ENCODE assay signal across 19 mouse cellular contexts in genomic region chr15:7197652-7198445, GRCm38 (mm10).
DNase-seq lines count a peak whose midpoint lies in the region; ATAC-seq lines count a peak whose summit lies in the region.
"Had no signal": no experiment of that assay in that cellular context is flagged by ENCODE, and none has a peak within 500 bp of the region (broad histone marks: within the 10 kb centered on the region; RNA-seq: fewer than 3 reads in every experiment).

No protein-coding gene starts in this region.

- DNase-seq in embryonic facial prominence, embryonic 14.5 days (ENCODE audit: low spot score): peak; percentile 25
- no peak for DNase-seq in embryonic facial prominence, embryonic 10.5 days (ENCODE audit: low spot score)
- no peak for DNase-seq in neural tube, embryonic 11.5 days (ENCODE audit: low spot score)
- no peak for DNase-seq in neural tube, embryonic 10.5 days (ENCODE audit: extremely low spot score, low spot score)
- DNase-seq in left cerebral cortex, postnatal 14 days (ENCODE audit: low spot score in 2 of 2): no peak
- no peak for DNase-seq in adrenal gland, adult (ENCODE audit: inconsistent age in 2 of 2, low spot score in 1 of 2)
- DNase-seq: adrenal gland, postnatal 14 days; cerebellum, adult 11 months; gastrocnemius, postnatal 36 days; kidney, adult 11 months; liver, embryonic 13.5 days; thymus, postnatal 14 days had no signal

- H3K9ac ChIP-seq in embryonic facial prominence, embryonic 14.5 days (ENCODE audit: low read depth, low read length): no peak overlapping the region
- no peak overlapping the region for H3K9ac ChIP-seq in neural tube, embryonic 11.5 days (ENCODE audit: low read length)
- no peak overlapping the region for H3K9ac ChIP-seq in limb, embryonic 13.5 days
- no peak overlapping the region for H3K9ac ChIP-seq in forebrain, embryonic 15.5 days (replicated peaks)
- H3K9ac ChIP-seq: embryonic facial prominence, embryonic 15.5 days; forebrain, embryonic 12.5 days; liver, embryonic 13.5 days; lung, embryonic 15.5 days; midbrain, embryonic 13.5 days had no signal

- H3K4me1 ChIP-seq in embryonic facial prominence, embryonic 14.5 days (ENCODE audit: control insufficient read depth, insufficient read depth, low read length): peaks cover 52% of the 10 kb centered on the region
- peaks cover 85% of the 10 kb centered on the region for H3K4me1 ChIP-seq in embryonic facial prominence, embryonic 10.5 days
- peaks cover 26% of the 10 kb centered on the region for H3K4me1 ChIP-seq in neural tube, embryonic 11.5 days (ENCODE audit: control insufficient read depth, insufficient read depth, low read length)
- H3K4me1 ChIP-seq in limb, embryonic 13.5 days: peaks cover 50% of the 10 kb centered on the region
- peaks cover 49% of the 10 kb centered on the region for H3K4me1 ChIP-seq in forebrain, embryonic 15.5 days

- intact Hi-C loops in left cerebral cortex, postnatal 14 days (cut with DNase I): no loop called here

- no peak overlapping the region for H3K4me2 ChIP-seq in embryonic facial prominence, embryonic 14.5 days (ENCODE audit: low read depth, low read length)
- no peak overlapping the region for H3K4me2 ChIP-seq in neural tube, embryonic 11.5 days (ENCODE audit: low read depth)
- no peak overlapping the region for H3K4me2 ChIP-seq in limb, embryonic 13.5 days (replicated peaks)
- H3K4me2 ChIP-seq in forebrain, embryonic 15.5 days (replicated peaks): no peak overlapping the region
- H3K4me2 ChIP-seq: embryonic facial prominence, embryonic 15.5 days; forebrain, embryonic 12.5 days; liver, embryonic 13.5 days; lung, embryonic 15.5 days; midbrain, embryonic 13.5 days had no signal

- H3K36me3 ChIP-seq in embryonic facial prominence, embryonic 14.5 days (ENCODE audit: control insufficient read depth, insufficient read depth, low read length): no peaks in the 10 kb centered on the region
- H3K36me3 ChIP-seq in embryonic facial prominence, embryonic 10.5 days (replicated peaks): no peaks in the 10 kb centered on the region
- no peaks in the 10 kb centered on the region for H3K36me3 ChIP-seq in neural tube, embryonic 11.5 days (ENCODE audit: control insufficient read depth, insufficient read depth, low read length)
- no peaks in the 10 kb centered on the region for H3K36me3 ChIP-seq in limb, embryonic 13.5 days
- H3K36me3 ChIP-seq in forebrain, embryonic 15.5 days: no peaks in the 10 kb centered on the region
- H3K36me3 ChIP-seq: embryonic facial prominence, embryonic 15.5 days; forebrain, embryonic 12.5 days; liver, embryonic 13.5 days; midbrain, embryonic 13.5 days had no signal

- 41% methylated on average over 3 of the region's 3 CpGs for WGBS in embryonic facial prominence, embryonic 14.5 days
- WGBS in embryonic facial prominence, embryonic 10.5 days: 44% methylated on average over 3 of the region's 3 CpGs
- 53% methylated on average over 3 of the region's 3 CpGs for WGBS in neural tube, embryonic 11.5 days
- 22% methylated on average over 3 of the region's 3 CpGs for WGBS in limb, embryonic 13.5 days
- 35% methylated on average over 3 of the region's 3 CpGs for WGBS in forebrain, embryonic 15.5 days

- H3K4me3 ChIP-seq in embryonic facial prominence, embryonic 14.5 days (ENCODE audit: low read depth, low read length): no peak overlapping the region
- no peak overlapping the region for H3K4me3 ChIP-seq in embryonic facial prominence, embryonic 10.5 days
- H3K4me3 ChIP-seq in neural tube, embryonic 11.5 days (ENCODE audit: low read depth, low read length): no peak overlapping the region
- H3K4me3 ChIP-seq in limb, embryonic 13.5 days: no peak overlapping the region
- no peak overlapping the region for H3K4me3 ChIP-seq in forebrain, embryonic 15.5 days
- H3K4me3 ChIP-seq: embryonic facial prominence, embryonic 15.5 days; forebrain, embryonic 12.5 days; liver, embryonic 13.5 days; lung, embryonic 15.5 days; midbrain, embryonic 13.5 days had no signal

- H3K27ac ChIP-seq in embryonic facial prominence, embryonic 14.5 days (replicated peaks; ENCODE audit: low read depth, low read length): no peak overlapping the region
- no peak overlapping the region for H3K27ac ChIP-seq in embryonic facial prominence, embryonic 10.5 days (replicated peaks)
- 0 out of 2 replicates have a peak overlapping the region, but pooled peaks have one; percentile 7 for H3K27ac ChIP-seq in neural tube, embryonic 11.5 days (ENCODE audit: low read depth, low read length)
- H3K27ac ChIP-seq in limb, embryonic 13.5 days: peak overlapping the region; percentile 40; the same call in 1 of the 2 replicates
- no peak overlapping the region for H3K27ac ChIP-seq in forebrain, embryonic 15.5 days (replicated peaks)
- H3K27ac ChIP-seq: embryonic facial prominence, embryonic 15.5 days; forebrain, embryonic 12.5 days; liver, embryonic 13.5 days; lung, embryonic 15.5 days had no signal

- H3K27me3 ChIP-seq in embryonic facial prominence, embryonic 14.5 days (replicated peaks; ENCODE audit: control insufficient read depth, insufficient read depth, low read length): no peaks in the 10 kb centered on the region
- no peaks in the 10 kb centered on the region for H3K27me3 ChIP-seq in embryonic facial prominence, embryonic 10.5 days (replicated peaks; ENCODE audit: low read depth, poor library complexity, severe bottlenecking)
- H3K27me3 ChIP-seq in neural tube, embryonic 11.5 days (ENCODE audit: control insufficient read depth, insufficient read depth, low read length): no peaks in the 10 kb centered on the region
- H3K27me3 ChIP-seq in limb, embryonic 13.5 days: no peaks in the 10 kb centered on the region
- H3K27me3 ChIP-seq in forebrain, embryonic 15.5 days: no peaks in the 10 kb centered on the region
- H3K27me3 ChIP-seq: embryonic facial prominence, embryonic 15.5 days; forebrain, embryonic 12.5 days; liver, embryonic 13.5 days; lung, embryonic 15.5 days; midbrain, embryonic 13.5 days had no signal

- no peaks in the 10 kb centered on the region for H3K9me3 ChIP-seq in embryonic facial prominence, embryonic 14.5 days (ENCODE audit: control insufficient read depth, low read length)
- H3K9me3 ChIP-seq in embryonic facial prominence, embryonic 10.5 days: no peaks in the 10 kb centered on the region
- H3K9me3 ChIP-seq in neural tube, embryonic 11.5 days (ENCODE audit: control insufficient read depth, low read length): no peaks in the 10 kb centered on the region
- no peaks in the 10 kb centered on the region for H3K9me3 ChIP-seq in limb, embryonic 13.5 days
- H3K9me3 ChIP-seq in forebrain, embryonic 15.5 days: no peaks in the 10 kb centered on the region
- H3K9me3 ChIP-seq: embryonic facial prominence, embryonic 15.5 days; forebrain, embryonic 12.5 days; liver, embryonic 13.5 days; lung, embryonic 15.5 days; midbrain, embryonic 13.5 days had no signal

- ATAC-seq in embryonic facial prominence, embryonic 14.5 days (ENCODE audit: low read depth): no peak
- no peak for ATAC-seq in neural tube, embryonic 11.5 days (ENCODE audit: insufficient read depth, low FRiP score, low TSS enrichment)
- ATAC-seq in limb, embryonic 13.5 days (ENCODE audit: low FRiP score, low read depth): peak; percentile 65
- ATAC-seq in forebrain, embryonic 15.5 days (replicated peaks): no peak
- ATAC-seq: activated CD4-positive, CD25-positive, alpha-beta regulatory T cell, adult 4 months had no signal

Comparison
In these comparisons a context has a peak if more than half of its experiments do, and no peak if none do; other contexts are left out.
1. H3K27ac ChIP-seq: peak in neural tube, embryonic 11.5 days (single experiment) and limb, embryonic 13.5 days (single experiment); none in embryonic facial prominence, embryonic 14.5 days (single experiment), embryonic facial prominence, embryonic 10.5 days (single experiment) and forebrain, embryonic 15.5 days (single experiment).